Mouse (Mus musculus): ENCODE results near the gene C87436. TPM values are rescaled to one million over a fixed set of nuclear protein-coding genes. Genes with fewer than 3 reads are reported as not detected.
"Not testable (repeated sequence)": the region's sequence is repeated elsewhere in the genome, so short reads cannot be mapped to it uniquely, and the experiment has no call there.

Gene C87436
- polyA plus RNA-seq, 1 experiment: 13.4 TPM

DNA sequence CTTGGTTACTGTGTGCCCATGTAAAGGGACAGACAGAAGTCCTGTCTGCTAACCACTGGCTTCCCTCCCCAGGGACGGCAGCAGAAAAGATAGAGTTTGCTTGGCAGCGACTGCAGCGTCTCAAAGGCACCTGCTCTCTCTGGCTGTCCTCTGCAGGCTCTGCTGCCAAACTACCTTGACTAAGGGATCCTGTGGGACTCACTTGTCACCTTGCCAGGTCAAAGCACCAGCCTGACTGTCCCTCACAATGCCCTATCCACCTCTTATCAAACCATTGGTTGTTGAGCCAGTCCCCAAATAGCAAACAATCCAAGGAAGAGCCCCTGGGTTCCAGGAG is 49.9 kb downstream of the C87436 start:
- no peak for DNase-seq
- H3K4me1 ChIP-seq (ENCODE audit: control insufficient read depth, insufficient read depth, low read length): peaks cover 10% of the 10 kb centered on the region; the same call in 1 of the 2 replicates
- TF ChIP-seq CTCF (IDR thresholded peaks at IDR 0.05; ENCODE audit: insufficient read depth, low read length): no peak
- no peak for TF ChIP-seq POLR2A (IDR thresholded peaks at IDR 0.05; ENCODE audit: borderline replicate concordance, extremely low read depth, low read depth, low read length)
- no peak overlapping the region for H3K4me3 ChIP-seq (replicated peaks; ENCODE audit: extremely low read depth, low read depth, low read length)
- WGBS: 25% methylated on average over 3 of the region's 3 CpGs

- 90% methylated on average over 2 of the region's 2 CpGs for WGBS
- TF ChIP-seq CTCF (IDR thresholded peaks at IDR 0.05; ENCODE audit: insufficient read depth, low read length) (no peak), POLR2A (IDR thresholded peaks at IDR 0.05; ENCODE audit: borderline replicate concordance, extremely low read depth, low read depth, low read length) (no peak)
- DNase-seq: no peak
- Histone ChIP-seq H3K4me1 (ENCODE audit: control insufficient read depth, insufficient read depth, low read length) (peaks cover 13% of the 10 kb centered on the region), H3K4me3 (replicated peaks; ENCODE audit: extremely low read depth, low read depth, low read length) (no peak overlapping the region)
Observed at GRCm38 (mm10) chr6:86489945-86490344, 51.8 kb downstream of the C87436 start.

- not testable (repeated sequence) for DNase-seq; H3K4me3 ChIP-seq (replicated peaks; ENCODE audit: extremely low read depth, low read depth, low read length)
- 93% methylated on average over 8 of the region's 8 CpGs for WGBS
- H3K4me1 ChIP-seq (ENCODE audit: control insufficient read depth, insufficient read depth, low read length): peaks cover 13% of the 10 kb centered on the region
Observed at GRCm38 (mm10) chr6:86490413-86490812, 52.2 kb downstream of the C87436 start.

DNA sequence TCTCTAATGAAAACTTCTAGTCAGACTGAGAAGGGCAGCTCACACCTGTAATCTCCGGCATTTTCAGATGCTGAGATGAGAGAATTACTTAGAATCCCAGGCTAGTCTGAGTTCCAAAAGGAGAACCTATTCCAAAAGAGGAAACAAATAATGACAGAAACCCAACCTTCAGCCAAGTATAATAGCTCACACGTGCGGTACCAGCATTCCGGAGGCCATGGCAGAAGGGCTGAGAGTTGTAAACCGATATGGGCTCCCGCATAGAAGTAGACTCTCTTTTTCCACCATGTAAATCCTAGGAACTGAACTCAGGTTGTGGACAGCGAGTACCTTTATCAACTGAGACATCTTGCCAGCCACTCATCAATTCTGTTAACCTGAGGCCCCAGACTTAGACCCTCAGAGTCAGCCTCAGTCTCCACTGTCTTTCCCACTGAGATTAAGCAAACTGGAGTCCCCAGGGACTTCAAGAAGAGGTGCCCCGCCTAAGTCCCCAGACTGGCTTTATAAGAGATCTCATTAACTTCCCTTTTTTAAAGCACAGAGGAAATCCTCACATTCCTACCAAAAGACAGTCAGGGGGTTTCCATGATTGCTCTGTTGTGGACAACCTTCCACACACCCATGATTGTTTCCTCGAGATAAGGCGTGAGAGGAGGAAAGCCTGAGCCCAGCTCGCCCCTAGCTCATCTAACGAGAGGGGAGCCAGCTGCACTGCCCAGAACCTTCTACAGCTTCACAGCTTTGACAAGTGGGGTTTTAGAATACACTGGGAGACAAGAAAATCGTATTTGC is 55.5 kb downstream of the C87436 start:
- Histone ChIP-seq H3K4me3 (replicated peaks; ENCODE audit: extremely low read depth, low read depth, low read length) (no peak overlapping the region), H3K4me1 (ENCODE audit: control insufficient read depth, insufficient read depth, low read length) (peaks cover 14% of the 10 kb centered on the region)
- 37% methylated on average over 13 of the region's 13 CpGs for WGBS
- DNase-seq: no peak
- TF ChIP-seq POLR2A (IDR thresholded peaks at IDR 0.05; ENCODE audit: borderline replicate concordance, extremely low read depth, low read depth, low read length): no peak
- TF ChIP-seq CTCF (IDR thresholded peaks at IDR 0.05; ENCODE audit: insufficient read depth, low read length): no peak

DNA sequence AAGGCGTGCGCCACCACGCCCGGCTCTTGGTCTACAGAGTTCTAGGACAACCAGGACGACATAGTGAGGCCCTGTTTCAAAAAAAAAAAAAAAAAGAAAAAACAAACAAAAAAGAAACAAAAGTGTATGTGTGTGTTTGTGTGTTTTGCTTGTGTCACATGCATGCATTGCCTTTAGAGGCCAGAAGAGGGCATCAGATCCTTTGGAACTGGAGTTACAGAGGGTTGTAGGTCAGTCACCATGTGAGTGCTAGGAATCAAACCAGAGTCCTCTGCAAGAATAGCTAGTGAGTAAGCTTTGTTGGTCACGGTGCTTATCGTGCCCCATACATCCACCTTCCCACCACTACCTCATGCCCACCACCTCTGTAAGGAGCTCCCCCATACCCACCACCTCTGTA is 56.6 kb downstream of the C87436 start:
- no peak for TF ChIP-seq POLR2A (IDR thresholded peaks at IDR 0.05; ENCODE audit: borderline replicate concordance, extremely low read depth, low read depth, low read length)
- TF ChIP-seq CTCF (IDR thresholded peaks at IDR 0.05; ENCODE audit: insufficient read depth, low read length): no peak
- Histone ChIP-seq H3K4me3 (replicated peaks; ENCODE audit: extremely low read depth, low read depth, low read length) (no peak overlapping the region), H3K4me1 (ENCODE audit: control insufficient read depth, insufficient read depth, low read length) (peaks cover 14% of the 10 kb centered on the region)
- WGBS: 94% methylated on average over 7 of the region's 7 CpGs
- DNase-seq: no peak

DNA sequence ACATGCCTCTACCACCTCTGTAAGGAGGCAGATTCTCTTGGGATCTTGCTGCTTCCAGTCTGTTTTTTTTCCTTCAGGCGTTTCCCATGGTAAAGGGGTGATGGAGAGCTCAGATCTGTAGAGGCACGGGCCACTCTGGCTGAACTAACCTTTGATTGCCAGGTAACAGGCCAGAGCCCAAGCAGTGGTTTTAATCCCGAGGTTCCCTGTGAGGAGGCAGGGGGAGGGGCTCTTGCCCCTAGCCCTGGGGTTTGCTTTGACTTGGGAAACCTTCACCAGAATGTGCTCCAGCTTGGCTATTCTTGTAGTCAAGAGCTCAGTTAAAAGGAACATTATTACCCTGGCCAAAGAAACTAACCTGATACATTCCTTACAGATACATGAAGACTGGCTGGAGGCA is 57.5 kb downstream of the C87436 start:
- DNase-seq: no peak
- Histone ChIP-seq H3K4me3 (replicated peaks; ENCODE audit: extremely low read depth, low read depth, low read length) (no peak overlapping the region), H3K4me1 (ENCODE audit: control insufficient read depth, insufficient read depth, low read length) (peaks cover 14% of the 10 kb centered on the region)
- WGBS: 77% methylated on average over 3 of the region's 3 CpGs
- TF ChIP-seq POLR2A (IDR thresholded peaks at IDR 0.05; ENCODE audit: borderline replicate concordance, extremely low read depth, low read depth, low read length): no peak
- TF ChIP-seq CTCF (IDR thresholded peaks at IDR 0.05; ENCODE audit: insufficient read depth, low read length): no peak

DNA sequence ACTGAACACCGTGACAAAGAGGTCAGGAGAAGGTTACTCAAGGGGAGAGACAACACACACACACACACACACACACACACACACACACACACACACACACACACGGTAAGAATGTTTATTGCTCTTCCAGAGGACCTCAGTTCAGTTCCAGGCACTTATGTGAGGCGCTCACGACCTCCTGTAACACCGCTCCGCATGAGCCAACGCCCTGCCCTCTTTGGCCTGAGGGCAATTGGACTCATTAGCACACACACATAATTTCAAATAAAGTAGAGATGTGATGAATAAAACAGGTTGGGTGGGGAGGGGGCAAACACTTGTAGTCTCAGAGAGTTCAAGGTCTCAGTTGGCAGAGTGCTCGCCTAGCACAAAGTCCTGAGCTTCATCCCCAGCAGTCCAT is 58.0 kb downstream of the C87436 start:
- H3K4me3 ChIP-seq (replicated peaks; ENCODE audit: extremely low read depth, low read depth, low read length): no peak overlapping the region
- WGBS: 67% methylated on average over 8 of the region's 8 CpGs

DNA sequence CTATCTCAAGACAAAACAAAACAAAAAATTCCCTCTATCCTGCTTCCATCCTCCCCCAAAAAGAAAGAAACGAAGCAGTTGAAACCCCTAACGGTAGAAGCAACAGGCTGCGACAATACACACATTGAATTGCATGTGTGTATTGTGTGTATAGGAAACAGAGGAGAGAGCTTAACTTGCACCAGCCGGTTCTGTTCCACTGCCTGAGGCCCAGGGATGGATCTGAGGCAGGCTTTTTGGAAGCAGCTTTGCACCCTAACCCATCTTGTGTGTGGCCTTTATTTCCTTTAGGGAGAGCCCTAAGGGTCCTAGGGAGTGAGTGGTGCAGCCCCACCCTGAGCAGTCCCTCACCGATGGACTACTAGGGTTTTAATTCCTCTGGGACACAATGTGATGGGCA is 58.4 kb downstream of the C87436 start:
- TF ChIP-seq POLR2A (IDR thresholded peaks at IDR 0.05; ENCODE audit: borderline replicate concordance, extremely low read depth, low read depth, low read length): no peak
- no peak for TF ChIP-seq CTCF (IDR thresholded peaks at IDR 0.05; ENCODE audit: insufficient read depth, low read length)
- DNase-seq: no peak
- H3K4me3 ChIP-seq (replicated peaks; ENCODE audit: extremely low read depth, low read depth, low read length): peak overlapping the region; percentile 69
- H3K4me1 ChIP-seq (ENCODE audit: control insufficient read depth, insufficient read depth, low read length): peaks cover 14% of the 10 kb centered on the region
- 50% methylated on average over 5 of the region's 5 CpGs for WGBS

More for the DNA sequence above, 58.0 kb downstream of the C87436 start:
- no peak for DNase-seq
- TF ChIP-seq CTCF (IDR thresholded peaks at IDR 0.05; ENCODE audit: insufficient read depth, low read length) (no peak), POLR2A (IDR thresholded peaks at IDR 0.05; ENCODE audit: borderline replicate concordance, extremely low read depth, low read depth, low read length) (no peak)
- peaks cover 14% of the 10 kb centered on the region for H3K4me1 ChIP-seq (ENCODE audit: control insufficient read depth, insufficient read depth, low read length)

GRCm38 (mm10) chr6:86497071-86497815 is 59.1 kb downstream of the C87436 start:
- WGBS: 7% methylated on average over 13 of the region's 13 CpGs
- TF ChIP-seq POLR2A (IDR thresholded peaks at IDR 0.05; ENCODE audit: borderline replicate concordance, extremely low read depth, low read depth, low read length) (peak; percentile 48; the same call in 1 of the 2 replicates), CTCF (IDR thresholded peaks at IDR 0.05; ENCODE audit: insufficient read depth, low read length) (peak; percentile 32)
- Histone ChIP-seq H3K4me1 (ENCODE audit: control insufficient read depth, insufficient read depth, low read length) (peaks cover 14% of the 10 kb centered on the region), H3K4me3 (replicated peaks; ENCODE audit: extremely low read depth, low read depth, low read length) (peak overlapping the region; percentile 69)
- peak; percentile 65 for DNase-seq

Data from lung, adult 2 months (tissue).